Mouse (Mus musculus) forebrain, embryonic 10.5 days (tissue): ENCODE measurements at regions not wholly inside any gene's neighbourhood (a gene's known extent, or its start where the extent isn't known, plus 50 kb on each side); places are given as distances from the start of the nearest gene placed in this dataset.

ENCODE experiments used
- DNase-seq: peaks from one replicate; pipeline ENCODE4 v3.0.0-alpha.2; 2017; ENCODE audit warnings: low spot score; ENCODE audit errors: extremely low spot score
- H3K27ac ChIP-seq: fragments of 300-500 bp; sonication (generic); 2 replicates; pipeline ENCODE4 v1.5.1; 2016; ENCODE audit warnings: mild to moderate bottlenecking
- H3K27me3 ChIP-seq: fragments of 300-500 bp; sonication (generic); 2 replicates; pipeline ENCODE4 v1.6.1; 2016; ENCODE audit warnings: mild to moderate bottlenecking; ENCODE audit not compliant: poor library complexity, severe bottlenecking
- H3K36me3 ChIP-seq: fragments of 300-500 bp; sonication (generic); replicated peaks from 2 replicates; pipeline ENCODE4 v1.6.1; 2016; ENCODE audit warnings: mild to moderate bottlenecking, moderate library complexity
- H3K4me1 ChIP-seq: fragments of 300-500 bp; sonication (generic); 2 replicates; pipeline ENCODE4 v1.6.1; 2016
- H3K4me3 ChIP-seq: fragments of 300-500 bp; sonication (generic); 2 replicates; pipeline ENCODE4 v1.5.1; 2016; ENCODE audit warnings: mild to moderate bottlenecking, moderate library complexity
- H3K9me3 ChIP-seq: fragments of 300-500 bp; sonication (generic); 2 replicates; pipeline ENCODE4 v1.6.1; 2016; ENCODE audit warnings: mild to moderate bottlenecking, moderate library complexity
- WGBS: fragments of 180-500 bp; shearing (Covaris S2); methylation state at CpG from one replicate; pipeline ENCODE4 v1.1.7; 2016; 5-methylcytosine and 5-hydroxymethylcytosine counted together

DNA sequence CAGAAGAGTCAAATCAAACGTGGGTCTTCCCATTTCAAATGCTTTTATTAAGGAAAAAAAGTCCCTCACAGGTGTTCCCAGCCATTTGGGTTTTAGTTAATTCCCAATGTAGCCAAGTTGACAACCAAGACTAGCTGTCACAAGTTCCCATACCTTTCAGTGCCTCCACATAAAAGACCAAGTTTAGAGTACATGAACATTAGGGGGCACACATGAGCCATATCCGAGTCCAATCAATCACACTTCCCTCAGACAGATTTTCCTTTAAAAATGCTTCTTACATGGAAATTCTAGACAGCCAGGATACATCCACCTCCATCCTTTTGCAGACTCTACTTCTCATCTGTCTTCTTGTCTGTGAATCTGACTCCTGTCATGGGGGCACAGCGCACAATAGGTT is 238.1 kb downstream of the Gm765 start:
- Histone ChIP-seq H3K4me1 (peaks cover 18% of the 10 kb centered on the region), H3K27me3 (0 out of 2 replicates have a peak, but pooled peaks cover 5% of the 10 kb centered on the region), H3K9me3 (no peaks in the 10 kb centered on the region), H3K36me3 (no peaks in the 10 kb centered on the region), H3K4me3 (no peak overlapping the region), H3K27ac (no peak overlapping the region)
- DNase-seq, result no peak
- WGBS, result 42% methylated on average over 3 of the region's 3 CpGs

DNA sequence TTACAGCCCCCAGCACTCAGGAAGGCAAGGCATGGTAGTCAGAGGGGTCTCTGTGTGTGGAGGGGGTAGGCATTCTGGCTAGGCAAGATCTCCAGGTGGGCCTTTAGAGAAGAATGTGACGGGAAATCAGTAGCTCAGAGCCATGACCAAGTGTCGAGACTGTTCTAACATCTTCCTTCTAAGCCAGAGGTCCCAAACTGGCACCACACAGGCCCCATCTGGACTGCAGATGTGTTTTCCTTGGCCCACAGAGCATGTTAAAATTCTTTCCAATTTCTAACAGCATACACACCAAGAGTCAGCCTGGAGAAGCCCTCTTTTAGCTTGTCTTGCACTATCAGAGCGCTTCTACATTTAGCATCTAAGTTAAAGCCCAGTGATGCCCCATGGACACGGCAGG is 241.5 kb downstream of the Gm765 start:
- no peaks in the 10 kb centered on the region for H3K9me3 ChIP-seq
- no peak for DNase-seq
- H3K4me1 ChIP-seq, result peaks cover 11% of the 10 kb centered on the region
- H3K36me3 ChIP-seq, result no peaks in the 10 kb centered on the region
- H3K27ac ChIP-seq, result no peak overlapping the region
- 0 out of 2 replicates have a peak, but pooled peaks cover 5% of the 10 kb centered on the region for H3K27me3 ChIP-seq
- 88% methylated on average over 4 of the region's 4 CpGs for WGBS
- no peak overlapping the region for H3K4me3 ChIP-seq

DNA sequence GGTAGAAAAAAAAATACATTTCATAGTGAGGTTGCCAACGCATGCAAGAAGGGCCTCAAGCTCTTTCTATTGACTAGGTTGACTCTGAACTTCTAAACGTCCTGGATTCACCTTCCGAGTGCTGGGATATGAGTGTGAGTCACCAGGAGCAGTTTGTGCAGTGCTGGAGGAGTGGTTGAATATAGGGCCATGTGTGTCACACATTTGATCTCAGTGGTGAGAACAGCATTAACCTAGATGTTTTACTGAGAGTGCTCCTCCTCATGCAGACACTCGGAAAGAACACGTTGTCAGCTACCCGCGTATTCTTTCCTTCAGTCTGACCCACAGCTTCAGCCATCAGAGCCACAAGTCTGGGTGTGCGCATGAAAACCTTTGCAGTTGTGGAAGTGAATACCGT is 243.4 kb downstream of the Gm765 start:
- H3K9me3 ChIP-seq, result no peaks in the 10 kb centered on the region
- H3K36me3 ChIP-seq, result no peaks in the 10 kb centered on the region
- 0 out of 2 replicates have a peak, but pooled peaks cover 5% of the 10 kb centered on the region for H3K27me3 ChIP-seq
- no peak for DNase-seq
- H3K4me1 ChIP-seq, result peaks cover 20% of the 10 kb centered on the region
- WGBS, result 94% methylated on average over 9 of the region's 9 CpGs
- H3K27ac ChIP-seq, result no peak overlapping the region
- H3K4me3 ChIP-seq, result no peak overlapping the region

DNA sequence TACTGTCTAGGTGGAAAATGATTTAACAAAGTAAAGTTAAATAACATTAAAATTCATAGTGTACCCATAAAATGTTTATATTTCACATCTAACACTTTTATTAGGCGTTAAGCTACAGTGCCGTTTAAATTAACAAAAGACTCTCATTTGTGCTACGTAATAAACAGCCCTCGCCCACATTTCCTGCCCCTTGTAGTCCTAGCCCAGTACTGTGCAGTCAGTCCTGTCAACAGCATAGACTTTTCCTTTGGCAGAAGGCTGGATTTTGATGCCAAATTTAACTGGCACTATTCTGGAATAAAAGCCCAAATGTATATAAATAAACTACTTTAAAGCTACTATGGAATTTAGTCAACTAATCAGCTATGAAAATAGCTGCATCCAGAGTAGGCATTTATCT is 247.3 kb downstream of the Gm765 start:
- WGBS, result 92% methylated on average over 4 of the region's 4 CpGs
- DNase-seq, result no peak
- peaks cover 20% of the 10 kb centered on the region for H3K4me1 ChIP-seq

DNA sequence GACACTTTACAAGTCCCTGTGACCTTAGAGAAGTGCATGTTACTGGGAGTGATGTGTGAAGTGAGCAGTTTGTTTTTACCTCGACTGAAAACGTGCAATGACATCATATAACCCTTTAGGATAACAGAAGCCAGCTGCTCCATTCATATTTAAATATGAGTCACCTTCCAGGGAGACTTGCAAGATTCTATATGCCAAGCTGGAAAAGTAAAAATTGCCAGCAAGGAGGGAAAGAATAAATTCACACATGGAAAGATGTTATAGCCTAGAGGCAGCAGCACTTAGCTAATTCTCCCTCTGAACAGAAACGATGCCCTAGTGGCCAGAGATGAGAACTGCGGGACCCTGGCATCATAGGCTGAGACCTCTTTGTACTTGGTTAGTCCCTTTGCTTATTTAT is 253.4 kb downstream of the Gm765 start:
- Histone ChIP-seq H3K27ac (no peak overlapping the region), H3K4me3 (no peak overlapping the region), H3K36me3 (no peaks in the 10 kb centered on the region), H3K9me3 (no peaks in the 10 kb centered on the region), H3K4me1 (0 out of 2 replicates have a peak, but pooled peaks cover under 1% of the 10 kb centered on the region), H3K27me3 (no peaks in the 10 kb centered on the region)
- no peak for DNase-seq
- WGBS, result 63% methylated on average over 4 of the region's 4 CpGs

More for the DNA sequence above, 247.3 kb downstream of the Gm765 start:
- Histone ChIP-seq H3K9me3 (no peaks in the 10 kb centered on the region), H3K27ac (no peak overlapping the region), H3K36me3 (no peaks in the 10 kb centered on the region), H3K4me3 (no peak overlapping the region), H3K27me3 (no peaks in the 10 kb centered on the region)

DNA sequence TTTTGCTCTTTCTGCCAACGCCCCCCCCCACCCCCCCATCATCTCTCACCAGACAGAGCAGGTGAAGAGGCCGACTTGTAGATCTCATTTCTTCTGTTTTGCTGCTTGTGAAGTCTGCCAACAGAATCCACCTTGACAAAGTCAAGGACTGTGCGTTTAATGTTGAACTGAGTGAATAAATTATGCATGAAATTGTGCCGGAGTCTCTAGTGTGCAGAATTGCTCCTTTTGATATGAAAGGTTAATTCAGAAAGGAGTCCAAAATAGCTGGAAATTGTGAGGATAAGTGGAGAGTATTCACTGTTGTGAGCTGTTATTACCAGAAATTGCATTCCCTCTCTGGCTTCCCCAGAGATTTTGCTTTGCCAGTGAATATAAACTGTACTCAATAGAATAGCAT is 262.5 kb downstream of the Gm765 start:
- Histone ChIP-seq H3K9me3 (no peaks in the 10 kb centered on the region), H3K27me3 (no peaks in the 10 kb centered on the region), H3K4me1 (no peaks in the 10 kb centered on the region), H3K4me3 (no peak overlapping the region), H3K27ac (no peak overlapping the region), H3K36me3 (no peaks in the 10 kb centered on the region)
- no peak for DNase-seq
- 87% methylated on average over 4 of the region's 4 CpGs for WGBS
